Mouse (Mus musculus) ES-E14 (cell line): Measurements from ENCODE around the gene Vmn1r59. TPM values are rescaled to one million over a fixed set of nuclear protein-coding genes. Genes with fewer than 3 reads are reported as not detected.
"Not testable (repeated sequence)": the region's sequence is repeated elsewhere in the genome, so short reads cannot be mapped to it uniquely, and the experiment has no call there.

ENCODE experiments used
- DNase-seq: peaks from one replicate; pipeline ENCODE4 v3.0.0-alpha.2; 2013; ENCODE audit warnings: low read depth, low spot score
- H3K27ac ChIP-seq: 2 replicates; pipeline ENCODE4 v1.5.1; 2012; ENCODE audit warnings: low read depth, mild to moderate bottlenecking, low read length, moderate library complexity, mixed read lengths; ENCODE audit not compliant: poor library complexity, insufficient read depth, severe bottlenecking
- H3K36me3 ChIP-seq: 2 replicates; pipeline ENCODE4 v1.6.1; 2012; ENCODE audit warnings: mild to moderate bottlenecking, low read length, moderate library complexity, mixed read lengths; ENCODE audit not compliant: control insufficient read depth, poor library complexity, insufficient read depth, severe bottlenecking
- H3K4me1 ChIP-seq, 2 experiments: fragments of 150-350 bp in 1 of 2; sonication (generic) in 1 of 2; 2 replicates each; pipeline ENCODE4 v1.6.1; 2012; ENCODE audit warnings: low read length in 2 of 2, mild to moderate bottlenecking in 1 of 2, mixed read lengths in 1 of 2; ENCODE audit not compliant: control insufficient read depth in 2 of 2, insufficient read depth in 2 of 2, poor library complexity in 1 of 2
- H3K4me3 ChIP-seq, 2 experiments: fragments of 150-350 bp in 1 of 2; sonication (generic) in 1 of 2; 2 replicates each; pipeline ENCODE4 v1.5.1; 2012; ENCODE audit warnings: low read length in 2 of 2, low read depth in 1 of 2, mild to moderate bottlenecking in 1 of 2, mixed read lengths in 1 of 2; ENCODE audit not compliant: insufficient read depth in 1 of 2, poor library complexity in 1 of 2, severe bottlenecking in 1 of 2
- H3K9ac ChIP-seq: 2 replicates; pipeline ENCODE4 v1.6.1; 2012; ENCODE audit warnings: low read depth, mild to moderate bottlenecking, low read length, mixed read lengths; ENCODE audit not compliant: poor library complexity, insufficient read depth, severe bottlenecking
- H3K9me3 ChIP-seq: fragments of 150-350 bp; sonication (generic); 2 replicates; pipeline ENCODE4 v1.6.1; 2012; ENCODE audit warnings: low read depth, mild to moderate bottlenecking, low read length; ENCODE audit not compliant: control insufficient read depth, insufficient read depth
- CHD2 ChIP-seq: IDR thresholded peaks from 2 replicates; pipeline ENCODE4 v1.6.1; 2014; ENCODE audit warnings: mild to moderate bottlenecking, low read depth, low read length, inconsistent platforms
- HCFC1 ChIP-seq: IDR thresholded peaks from 2 replicates; pipeline ENCODE4 v1.6.1; 2012; ENCODE audit warnings: low read length, inconsistent platforms, borderline replicate concordance; ENCODE audit not compliant: insufficient read depth
- MAFK ChIP-seq: IDR thresholded peaks from 2 replicates; pipeline ENCODE4 v1.6.1; 2014; ENCODE audit warnings: mild to moderate bottlenecking, low read depth, low read length, inconsistent platforms; ENCODE audit not compliant: insufficient read depth
- ZC3H11A ChIP-seq: IDR thresholded peaks from 2 replicates; pipeline ENCODE4 v1.6.1; 2012; ENCODE audit warnings: low read depth, mild to moderate bottlenecking, inconsistent platforms, low read length, borderline replicate concordance
- ZNF384 ChIP-seq: IDR thresholded peaks from 2 replicates; pipeline ENCODE4 v1.6.1; 2012; ENCODE audit warnings: low read depth, low read length, inconsistent platforms
- in situ Hi-C, 2 experiments: fragments of 600-800 bp; cut with MboI; formaldehyde crosslinking; loops; one replicate each; pipeline ENCODE4 v1.15.1; 2025; ENCODE audit warnings: low sequenced_read_pairs in 2 of 2, inconsistent platforms in 1 of 2; ENCODE audit not compliant: unreplicated experiment in 2 of 2
- total RNA-seq: library from RNA; depleted of rRNA; stranded (reverse); fragments of 300-350 nt; gene quantifications from 2 replicates; pipeline ENCODE4 v1.2.3, GENCODE M21; 2012; rRNA removed

Gene Vmn1r59
- total RNA-seq, result not detected in 2 replicates

- no peaks in the 10 kb centered on the region for H3K4me1 ChIP-seq
- no peak within 1 kb of the TSS for H3K9ac ChIP-seq
- H3K36me3 ChIP-seq, result no peaks in the 10 kb centered on the region
- TF ChIP-seq HCFC1, result no peak
- no peak for TF ChIP-seq MAFK
- TF ChIP-seq ZNF384, result no peak
- TF ChIP-seq ZC3H11A, result no peak
- no peak for TF ChIP-seq CHD2
- H3K27ac ChIP-seq, result no peak within 1 kb of the TSS
- in situ Hi-C loops, result no loop called here
- DNase-seq, result no peak
- H3K9me3 ChIP-seq, result no peaks in the 10 kb centered on the region
- H3K4me3 ChIP-seq, result no peak within 1 kb of the TSS
Observed at GRCm38 (mm10) chr7:5456674-5457073, at the start of gene Vmn1r59. Vmn1r59 (minus strand) TSS chr7:5456774.

GRCm38 (mm10) chr7:5493856-5494255 lies 37.3 kb upstream of the Vmn1r59 start, which contains the start of gene Vmn2r28:
Vmn2r28 (minus strand) TSS chr7:5493956.
- H3K4me3 ChIP-seq, H3K4me1 ChIP-seq, H3K9me3 ChIP-seq, DNase-seq, H3K36me3 ChIP-seq, H3K27ac ChIP-seq, H3K9ac ChIP-seq, in situ Hi-C loops: not testable (repeated sequence)

- H3K9me3 ChIP-seq, H3K4me3 ChIP-seq, H3K36me3 ChIP-seq, in situ Hi-C loops, H3K27ac ChIP-seq, H3K4me1 ChIP-seq, DNase-seq, H3K9ac ChIP-seq: not testable (repeated sequence)
Observed at GRCm38 (mm10) chr7:5454011-5454410, 2.6 kb downstream of the Vmn1r59 start.

- H3K4me1 ChIP-seq, result no peaks in the 10 kb centered on the region
- no peak overlapping the region for H3K27ac ChIP-seq
- in situ Hi-C loops, result no loop called here
- DNase-seq, result no peak
- no peaks in the 10 kb centered on the region for H3K9me3 ChIP-seq
- no peak overlapping the region for H3K4me3 ChIP-seq
- no peaks in the 10 kb centered on the region for H3K36me3 ChIP-seq
- TF ChIP-seq HCFC1 (no peak), CHD2 (no peak), MAFK (no peak), ZC3H11A (no peak), ZNF384 (no peak)
- no peak overlapping the region for H3K9ac ChIP-seq
Observed at GRCm38 (mm10) chr7:5448627-5449026, 7.9 kb downstream of the Vmn1r59 start.

- H3K4me3 ChIP-seq, H3K4me1 ChIP-seq, in situ Hi-C loops, H3K27ac ChIP-seq, H3K9ac ChIP-seq, H3K9me3 ChIP-seq, DNase-seq, H3K36me3 ChIP-seq: not testable (repeated sequence)
Observed at GRCm38 (mm10) chr7:5413296-5413695, 43.3 kb downstream of the Vmn1r59 start, which contains the start of gene Vmn1r58. Vmn1r58 (minus strand) TSS chr7:5413396.
